Mouse (Mus musculus) small intestine, adult 2 months (tissue): ENCODE measurements around the gene Grasp. TPM values are rescaled to one million over a fixed set of nuclear protein-coding genes. Genes with fewer than 3 reads are reported as not detected.

ENCODE experiments used
- H3K27ac ChIP-seq: fragments of 200-500 bp; 2 replicates; pipeline ENCODE4 v1.5.1; 2012; ENCODE audit warnings: low read depth, low read length, control low read depth, inconsistent platforms; ENCODE audit not compliant: insufficient read depth
- H3K27me3 ChIP-seq: fragments of 200-500 bp; 2 replicates; pipeline ENCODE4 v1.6.1; 2012; ENCODE audit warnings: mild to moderate bottlenecking, moderate library complexity, low read length, inconsistent platforms; ENCODE audit not compliant: control insufficient read depth, insufficient read depth
- H3K36me3 ChIP-seq: fragments of 200-500 bp; 2 replicates; pipeline ENCODE4 v1.6.1; 2012; ENCODE audit warnings: mild to moderate bottlenecking, low read length, control low read depth, inconsistent platforms; ENCODE audit not compliant: control insufficient read depth, insufficient read depth
- H3K4me1 ChIP-seq: fragments of 200-500 bp; 2 replicates; pipeline ENCODE4 v1.6.1; 2012; ENCODE audit warnings: low read length, inconsistent platforms, mixed read lengths; ENCODE audit not compliant: control insufficient read depth, insufficient read depth, insufficient read length
- H3K4me3 ChIP-seq: fragments of 200-500 bp; 2 replicates; pipeline ENCODE4 v1.5.1; 2012; ENCODE audit warnings: low read depth, mild to moderate bottlenecking, control low read depth, inconsistent platforms, low read length, moderate library complexity
- CTCF ChIP-seq: fragments of 200-500 bp; IDR thresholded peaks from 2 replicates; pipeline ENCODE4 v1.5.1; 2012; ENCODE audit warnings: low read depth, mild to moderate bottlenecking, control low read depth, inconsistent platforms, low read length, moderate library complexity, mixed read lengths; ENCODE audit not compliant: insufficient replicate concordance, insufficient read length; ENCODE audit errors: extremely low read depth
- POLR2A ChIP-seq: fragments of 200-500 bp; IDR thresholded peaks from 2 replicates; pipeline ENCODE4 v1.6.1; 2012; ENCODE audit warnings: low read depth, mild to moderate bottlenecking, control low read depth, inconsistent platforms, low read length, moderate library complexity
- WGBS: fragments of 180-500 bp; shearing (Covaris S2); methylation state at CpG from one replicate; pipeline ENCODE4 v1.1.7; 2018; 5-methylcytosine and 5-hydroxymethylcytosine counted together
- polyA plus RNA-seq: library from polyadenylated mRNA; depleted of rRNA; stranded (reverse); fragments of >200 nt; gene quantifications from 2 replicates; pipeline ENCODE4 v1.2.3, GENCODE M21; 2012

Gene Grasp
- polyA plus RNA-seq, 1 experiment = 7.3 TPM

DNA sequence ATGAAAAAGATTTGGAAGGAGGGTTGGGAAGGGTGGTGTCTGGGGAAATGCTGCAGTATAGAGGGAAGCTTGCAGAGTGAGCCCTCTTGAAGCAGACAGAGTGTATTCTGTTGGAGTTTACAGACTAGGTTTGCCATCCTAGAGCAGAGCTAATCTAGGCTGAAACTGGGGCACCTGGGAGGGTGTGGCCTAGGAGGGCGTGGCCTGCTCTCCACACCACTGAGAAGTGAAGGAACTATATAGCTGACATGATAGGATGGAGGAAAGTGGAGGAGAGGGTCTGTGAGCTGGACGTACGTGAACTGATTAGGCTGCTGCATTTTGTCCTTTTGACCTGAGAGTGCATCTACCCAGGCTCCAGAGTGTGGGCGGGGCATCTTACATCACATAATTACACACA, 20.3 kb upstream of the Grasp start:
- Histone ChIP-seq H3K27ac (no peak overlapping the region), H3K4me1 (no peaks in the 10 kb centered on the region; the same call in 1 of the 2 replicates), H3K36me3 (peaks cover 84% of the 10 kb centered on the region), H3K4me3 (no peak overlapping the region), H3K27me3 (no peaks in the 10 kb centered on the region)
- no peak for TF ChIP-seq POLR2A
- TF ChIP-seq CTCF = no peak
- 40% methylated on average over 4 of the region's 4 CpGs for WGBS

DNA sequence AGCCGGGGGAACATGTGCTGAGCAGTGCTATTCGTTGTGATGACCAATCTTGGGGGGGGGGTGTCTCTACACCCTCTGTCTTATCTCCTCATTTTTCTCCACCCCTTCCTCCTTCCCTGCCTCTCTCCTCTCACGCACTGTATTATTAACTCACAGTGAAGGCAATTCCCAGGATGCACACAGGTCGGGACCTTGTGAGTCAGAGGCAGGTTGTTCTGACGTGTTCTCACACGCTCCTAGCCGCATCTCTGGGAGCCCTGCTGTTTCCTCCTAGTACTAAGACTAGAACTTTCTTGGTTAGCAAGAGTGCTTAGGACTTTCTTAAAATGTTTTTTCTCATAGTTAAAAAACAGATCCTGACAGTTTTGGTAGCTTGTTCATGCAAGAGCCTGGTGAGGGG, 19.2 kb upstream of the Grasp start:
- Histone ChIP-seq H3K4me3 (no peak overlapping the region), H3K27me3 (no peaks in the 10 kb centered on the region), H3K27ac (no peak overlapping the region), H3K4me1 (no peaks in the 10 kb centered on the region; the same call in none of the 2 replicates), H3K36me3 (peaks cover 85% of the 10 kb centered on the region)
- TF ChIP-seq POLR2A (no peak), CTCF (no peak)
- 78% methylated on average over 7 of the region's 7 CpGs for WGBS

DNA sequence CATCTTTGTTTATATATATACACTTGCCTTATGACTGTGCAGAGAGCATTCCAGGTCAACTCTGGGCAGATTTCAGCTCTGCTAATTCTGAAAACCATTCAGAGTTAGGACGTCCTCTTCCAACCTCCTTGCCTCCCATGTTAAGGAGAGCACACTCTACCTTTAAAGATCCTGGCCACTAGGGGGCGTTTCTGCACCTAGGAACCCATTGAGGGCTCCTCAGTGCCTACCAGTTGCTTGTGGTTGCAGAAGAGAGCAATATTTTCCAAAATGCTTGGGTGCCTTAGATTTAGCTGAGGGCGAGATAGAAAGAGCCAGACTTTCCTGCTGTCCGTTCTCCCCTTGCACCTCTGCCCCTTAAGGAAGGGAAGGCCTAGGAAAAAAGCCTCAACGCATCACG, 13.8 kb upstream of the Grasp start:
- no peak overlapping the region for H3K4me3 ChIP-seq
- 71% methylated on average over 6 of the region's 6 CpGs for WGBS
- peaks cover 65% of the 10 kb centered on the region for H3K36me3 ChIP-seq
- H3K27ac ChIP-seq = no peak overlapping the region
- no peaks in the 10 kb centered on the region; the same call in 1 of the 2 replicates for H3K4me1 ChIP-seq
- H3K27me3 ChIP-seq = no peaks in the 10 kb centered on the region
- no peak for TF ChIP-seq POLR2A
- TF ChIP-seq CTCF = peak; percentile 73; the same call in 1 of the 2 replicates

DNA sequence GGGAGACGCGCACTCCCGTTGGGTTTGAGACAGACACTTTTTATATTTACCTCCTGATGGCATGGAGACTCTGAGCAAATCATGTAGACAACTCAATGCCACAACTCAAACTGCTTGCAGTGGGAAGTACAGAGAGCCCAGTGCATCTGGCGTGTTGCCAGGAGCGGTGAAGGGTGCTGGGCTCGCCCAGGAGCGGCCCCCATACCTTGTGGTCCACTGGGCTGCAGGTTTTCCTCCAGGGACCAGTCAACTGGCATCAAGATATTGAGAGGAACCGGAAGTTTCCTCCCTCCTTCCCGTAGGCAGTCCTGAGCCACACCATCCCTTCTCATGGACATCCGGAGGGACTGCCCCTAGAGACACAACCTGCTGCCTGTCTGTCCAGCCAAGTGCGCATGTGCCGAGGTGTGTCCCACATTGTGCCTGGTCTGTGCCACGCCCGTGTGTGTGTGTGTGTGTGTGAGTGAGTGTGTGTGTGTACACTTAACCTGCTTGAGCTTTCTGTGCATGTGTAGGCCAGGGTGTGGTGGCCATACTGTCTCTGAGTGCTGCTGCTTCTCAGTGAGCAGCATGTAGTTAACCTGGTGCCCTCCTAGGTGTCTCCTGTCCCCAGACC, 12.9 kb upstream of the Grasp start:
- H3K4me3 ChIP-seq = no peak overlapping the region
- no peak overlapping the region for H3K27ac ChIP-seq
- no peaks in the 10 kb centered on the region for H3K27me3 ChIP-seq
- H3K36me3 ChIP-seq = peaks cover 59% of the 10 kb centered on the region
- TF ChIP-seq POLR2A = no peak
- TF ChIP-seq CTCF = no peak
- no peaks in the 10 kb centered on the region; the same call in 1 of the 2 replicates for H3K4me1 ChIP-seq
- 78% methylated on average over 14 of the region's 14 CpGs for WGBS

DNA sequence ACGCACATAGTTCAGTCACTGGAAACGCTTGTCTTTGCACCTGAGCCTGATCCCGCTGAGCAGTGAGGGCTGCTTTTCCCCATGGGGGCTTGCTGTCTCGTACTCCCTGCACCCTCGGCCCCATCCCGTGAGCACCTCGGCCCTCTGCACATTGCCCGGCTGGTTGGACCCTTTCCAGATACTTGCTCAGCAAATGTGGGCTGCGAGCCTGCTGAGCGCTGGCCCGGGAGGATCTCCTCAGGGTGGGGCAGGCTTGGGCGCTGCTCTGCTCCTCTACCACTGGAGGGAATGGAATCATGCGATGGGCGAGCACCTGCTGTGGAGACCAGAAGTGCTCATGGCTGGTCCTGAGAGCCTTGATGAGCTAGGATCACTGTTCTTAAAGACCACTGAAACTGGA, 11.6 kb upstream of the Grasp start:
- Histone ChIP-seq H3K36me3 (peaks cover 48% of the 10 kb centered on the region), H3K27me3 (no peaks in the 10 kb centered on the region), H3K27ac (no peak overlapping the region), H3K4me1 (no peaks in the 10 kb centered on the region; the same call in 1 of the 2 replicates), H3K4me3 (no peak overlapping the region)
- 39% methylated on average over 14 of the region's 14 CpGs for WGBS
- no peak for TF ChIP-seq POLR2A
- no peak for TF ChIP-seq CTCF

DNA sequence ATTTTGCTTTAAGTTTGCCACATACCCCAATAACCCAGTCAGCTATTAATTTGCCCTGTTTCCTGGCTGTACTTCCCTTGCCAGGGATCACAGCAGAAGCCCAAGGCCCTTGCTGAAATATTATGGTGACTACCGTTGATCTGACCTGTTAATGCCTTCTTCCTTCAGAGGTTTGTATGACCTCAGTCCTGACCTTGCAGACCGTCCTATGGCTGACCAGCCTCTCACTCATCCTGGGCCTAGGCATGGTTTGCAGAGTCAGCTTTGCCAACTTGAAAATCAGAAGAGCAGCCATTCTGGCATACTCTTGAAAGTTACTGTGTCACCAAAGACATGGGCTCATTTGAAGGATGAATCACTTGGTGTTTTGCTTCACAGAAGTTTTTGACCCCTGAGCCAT, 8.9 kb upstream of the Grasp start:
- H3K27me3 ChIP-seq = no peaks in the 10 kb centered on the region
- no peaks in the 10 kb centered on the region for H3K4me1 ChIP-seq
- TF ChIP-seq CTCF (no peak), POLR2A (no peak)
- no peak overlapping the region for H3K27ac ChIP-seq
- no peak overlapping the region for H3K4me3 ChIP-seq
- peaks cover 30% of the 10 kb centered on the region for H3K36me3 ChIP-seq
- WGBS = 70% methylated on average over 2 of the region's 2 CpGs

DNA sequence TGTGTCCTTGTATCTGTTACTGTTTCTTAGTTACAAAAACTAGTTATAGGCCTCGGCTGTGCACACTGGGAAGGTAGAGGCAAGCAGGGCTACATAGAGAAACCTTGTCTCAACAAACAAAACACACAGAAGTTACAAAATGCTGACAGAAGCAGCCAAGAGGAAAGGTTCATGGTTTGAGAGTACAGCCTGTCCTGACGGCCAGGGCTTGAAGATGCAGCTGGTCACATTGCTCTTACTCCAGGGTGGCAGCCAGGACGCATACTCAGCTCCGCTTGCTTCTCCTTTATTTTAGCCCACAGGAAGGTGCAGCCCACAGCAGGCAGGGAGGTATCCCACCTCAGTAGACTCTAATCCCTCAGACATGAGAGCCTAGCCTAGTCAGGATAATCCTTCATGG, 8.0 kb upstream of the Grasp start:
- Histone ChIP-seq H3K4me1 (no peaks in the 10 kb centered on the region), H3K27me3 (no peaks in the 10 kb centered on the region), H3K36me3 (peaks cover 23% of the 10 kb centered on the region), H3K27ac (no peak overlapping the region), H3K4me3 (no peak overlapping the region)
- WGBS = 85% methylated on average over 4 of the region's 4 CpGs
- TF ChIP-seq CTCF (no peak), POLR2A (no peak)
